Mouse (Mus musculus) ovary, postnatal 36 days (tissue): ENCODE measurements around the gene Vmn2r25.
"Not testable (repeated sequence)": the region's sequence is repeated elsewhere in the genome, so short reads cannot be mapped to it uniquely, and the experiment has no call there.

Experiments
- DNase-seq: peaks from one replicate; pipeline ENCODE4 v3.0.0; 2022; ENCODE audit warnings: low spot score, mixed read lengths

Vmn2r25 gene

GRCm38 (mm10) chr6:123853363-123853762 is at the start of gene Vmn2r25:
Vmn2r25 (minus strand) TSS chr6:123853463.
- DNase-seq: not testable (repeated sequence)

- DNase-seq: no peak
These were observed 33.3 kb downstream of the Vmn2r25 start for GRCm38 (mm10) chr6:123819951-123820350.

GRCm38 (mm10) chr6:123810291-123810690 is 43.0 kb downstream of the Vmn2r25 start:
- DNase-seq: not testable (repeated sequence)

DNA sequence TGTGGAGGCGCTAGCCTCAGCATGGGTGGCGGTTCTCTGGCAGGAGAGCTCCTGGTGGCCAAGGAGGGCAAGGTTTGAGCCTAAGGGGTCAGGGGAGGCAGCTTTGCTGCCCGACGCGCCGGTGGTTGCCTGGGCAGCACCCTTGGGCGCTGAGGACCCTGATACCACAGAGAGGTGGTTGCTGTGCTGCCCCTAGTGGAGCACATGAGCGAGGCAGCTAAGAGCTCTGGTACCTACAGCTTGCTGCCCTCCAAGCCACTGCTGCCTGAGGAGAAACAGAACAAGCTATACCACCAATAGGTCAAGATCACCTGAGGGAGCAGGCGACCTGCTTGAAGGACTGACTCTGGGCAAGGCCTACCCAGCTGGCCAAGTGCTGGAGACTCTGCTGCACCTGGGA is 59.5 kb downstream of the Vmn2r25 start:
- no peak for DNase-seq

- DNase-seq: no peak
These were observed 68.4 kb downstream of the Vmn2r25 start for GRCm38 (mm10) chr6:123784857-123785256.

DNA sequence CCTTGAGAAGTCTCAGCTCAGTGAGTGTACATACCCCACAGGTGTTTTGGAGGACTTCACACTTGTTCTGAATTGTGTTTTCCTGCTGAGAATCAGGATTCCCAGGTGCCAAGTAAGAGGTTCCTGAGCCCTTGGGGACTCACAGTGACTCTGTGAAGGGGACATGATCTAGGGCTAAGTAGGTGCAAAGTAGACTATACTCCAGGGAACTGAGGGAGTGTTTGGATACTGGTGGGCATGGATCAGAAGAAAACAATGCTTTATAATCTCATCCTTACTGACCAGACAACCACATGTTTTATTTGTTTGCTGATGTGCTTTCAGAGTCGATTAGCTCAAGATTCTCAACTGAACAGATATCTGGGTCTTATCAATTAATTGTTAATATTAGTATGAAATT is 74.7 kb downstream of the Vmn2r25 start, which contains the start of gene Vmn2r24:
Vmn2r24 (plus strand) TSS at position 301 of the 400 bp plus-strand sequence.
- no peak for DNase-seq
